Mouse (Mus musculus): ENCODE results near the gene Cmtm5.
"Not testable (repeated sequence)": the region's sequence is repeated elsewhere in the genome, so short reads cannot be mapped to it uniquely, and the experiment has no call there.

Cmtm5 gene

DNA sequence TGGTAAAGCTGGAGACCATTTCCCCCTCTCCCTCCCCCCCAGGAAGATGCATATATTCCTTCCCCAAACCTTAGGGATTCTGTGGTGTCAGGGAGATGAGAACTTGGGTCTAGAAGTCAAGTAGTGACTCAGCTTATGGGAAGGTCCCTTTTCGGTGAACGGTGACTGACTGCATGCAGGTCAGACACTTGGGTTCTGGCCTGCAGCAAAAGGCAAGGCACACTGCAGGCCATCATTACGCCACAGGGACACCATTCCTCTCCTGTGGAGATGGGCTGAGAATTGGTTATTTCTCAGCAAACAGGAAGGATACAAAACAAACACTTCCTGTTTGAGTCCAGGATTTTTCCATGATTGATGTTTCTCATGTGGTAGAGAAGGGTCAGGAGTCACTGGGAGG lies 23.1 kb downstream of the Cmtm5 start:
- no peak for DNase-seq (ENCODE audit: low spot score)

GRCm38 (mm10) chr14:54959853-54960613 lies 24.0 kb downstream of the Cmtm5 start:
- DNase-seq (ENCODE audit: low spot score) = not testable (repeated sequence)

- no peak for DNase-seq (ENCODE audit: low spot score)
These were observed 24.7 kb downstream of the Cmtm5 start for GRCm38 (mm10) chr14:54960769-54961168.

GRCm38 (mm10) chr14:54961487-54961886 lies 25.4 kb downstream of the Cmtm5 start:
- DNase-seq (ENCODE audit: low spot score) = no peak

DNA sequence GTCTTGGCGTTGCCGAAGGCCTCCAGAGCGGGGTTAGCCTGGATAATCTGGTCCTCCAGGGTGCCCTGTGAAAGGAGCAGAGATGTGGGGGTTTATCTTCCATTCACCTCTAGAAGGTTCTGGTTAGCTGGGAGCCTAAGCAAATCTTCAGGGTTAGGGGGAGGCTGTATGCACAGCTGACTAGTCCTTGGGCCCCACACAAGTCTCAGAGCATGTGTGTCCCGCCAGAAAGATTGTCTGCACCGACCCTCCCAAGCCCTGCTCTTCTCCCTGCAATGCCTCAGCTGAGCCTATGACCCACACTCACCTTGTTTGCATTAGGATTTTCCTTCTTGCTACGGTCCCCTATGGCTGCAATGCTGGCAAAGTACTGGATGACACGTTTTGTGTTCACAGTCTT lies 26.7 kb downstream of the Cmtm5 start:
- no peak for DNase-seq (ENCODE audit: low spot score)

DNA sequence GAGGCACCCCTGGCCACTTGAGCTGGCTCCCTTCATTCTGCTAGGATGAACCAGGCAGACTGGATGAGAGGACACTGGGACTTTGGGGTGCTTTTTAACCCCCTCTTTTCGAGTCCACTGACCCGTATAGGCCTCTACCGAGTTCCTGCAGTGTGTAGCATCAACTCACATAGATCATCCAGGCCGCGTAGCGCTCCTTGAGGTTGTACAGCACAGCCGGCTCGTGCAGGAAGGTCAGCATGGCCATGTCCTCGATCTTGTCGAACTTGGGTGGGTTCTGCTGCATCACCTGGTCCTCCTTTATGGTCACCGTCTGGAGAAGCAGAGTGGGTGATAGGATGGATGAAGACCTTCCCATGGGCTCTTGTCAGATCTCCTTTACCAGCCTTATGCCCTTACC lies 27.7 kb downstream of the Cmtm5 start:
- no peak for DNase-seq (ENCODE audit: low spot score)

GRCm38 (mm10) chr14:54965044-54965443 lies 29.0 kb downstream of the Cmtm5 start:
- DNase-seq (ENCODE audit: low spot score) = no peak

DNA sequence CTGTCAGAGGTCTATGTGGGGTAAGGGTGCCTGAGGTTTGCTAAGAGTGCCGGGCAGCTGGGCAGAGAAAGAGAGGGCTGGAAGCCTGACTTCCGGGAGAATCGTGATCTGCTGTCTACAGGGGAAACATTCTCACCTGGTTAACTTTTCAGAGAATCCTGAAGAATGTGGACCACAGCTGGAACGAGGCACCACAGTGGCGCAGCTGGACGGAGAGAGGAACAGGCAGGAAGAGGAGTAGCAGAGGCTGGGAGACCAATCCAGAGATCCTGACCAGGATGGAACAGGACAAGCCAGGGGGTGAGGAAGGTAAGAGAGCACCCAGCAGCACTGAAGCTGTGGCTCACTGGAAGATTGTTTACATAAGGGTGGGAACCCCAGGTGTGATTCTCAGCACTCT lies 29.6 kb downstream of the Cmtm5 start:
- no peak for DNase-seq (ENCODE audit: low spot score)

DNA sequence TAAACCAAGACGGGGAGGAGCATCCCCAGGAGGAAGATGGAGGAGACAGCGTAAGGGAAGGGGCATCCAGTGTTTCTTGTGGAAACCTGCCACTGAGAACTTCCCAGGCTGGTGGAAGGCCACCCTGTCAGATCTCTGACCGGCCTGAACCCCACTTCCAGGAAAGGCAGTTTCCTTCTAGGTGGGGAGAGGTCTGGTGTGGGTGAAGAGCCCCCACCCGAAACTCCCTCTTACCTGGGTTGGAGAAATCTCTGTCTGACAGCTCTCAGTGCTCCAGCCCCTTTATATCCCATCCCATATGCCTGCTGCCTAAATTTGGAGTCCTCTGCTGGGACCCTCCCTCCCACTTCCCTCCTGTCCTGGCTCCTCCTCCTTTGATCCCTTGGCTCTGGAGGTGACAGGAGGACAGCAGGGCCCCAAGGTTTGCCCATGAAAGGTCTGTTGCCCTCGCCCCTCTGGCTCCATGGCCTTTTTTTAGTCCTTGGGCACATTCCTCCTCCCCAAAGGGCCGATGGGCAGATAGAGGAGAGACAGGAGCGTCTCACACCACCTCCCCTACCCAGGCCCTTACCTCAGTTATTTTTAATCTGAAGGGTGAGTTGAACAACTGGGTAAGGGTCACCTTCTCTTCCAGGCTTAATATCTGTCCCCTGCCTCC lies 30.4 kb downstream of the Cmtm5 start, which contains the start of gene Myh6:
Gene Myh6 (minus strand): TSS at position 608 of the 658 bp plus-strand sequence.
- DNase-seq (ENCODE audit: low spot score) = no peak

GRCm38 (mm10) chr14:54967874-54968273 lies 31.8 kb downstream of the Cmtm5 start:
- DNase-seq (ENCODE audit: low spot score) = no peak

DNA sequence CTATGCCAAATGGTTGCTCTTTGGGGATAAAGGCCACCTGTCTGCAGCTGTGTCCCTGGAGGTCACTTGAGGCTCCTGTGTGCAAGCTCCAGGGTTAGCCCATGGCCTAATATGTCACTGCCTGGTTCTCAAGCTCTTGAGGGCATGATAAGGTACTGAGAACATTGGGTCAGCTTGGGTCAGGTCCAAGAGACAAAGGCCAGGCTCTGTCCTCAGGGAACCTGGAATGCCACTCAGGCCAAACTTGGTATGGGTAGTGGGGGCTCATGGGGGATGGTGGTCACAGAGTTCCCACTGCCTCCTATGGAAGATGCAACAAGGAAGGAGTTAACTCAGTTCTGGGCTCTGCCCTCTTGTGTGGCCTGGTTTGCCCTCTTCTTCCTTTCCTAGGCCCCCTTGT lies 32.3 kb downstream of the Cmtm5 start:
- DNase-seq (ENCODE audit: low spot score) = no peak

DNA sequence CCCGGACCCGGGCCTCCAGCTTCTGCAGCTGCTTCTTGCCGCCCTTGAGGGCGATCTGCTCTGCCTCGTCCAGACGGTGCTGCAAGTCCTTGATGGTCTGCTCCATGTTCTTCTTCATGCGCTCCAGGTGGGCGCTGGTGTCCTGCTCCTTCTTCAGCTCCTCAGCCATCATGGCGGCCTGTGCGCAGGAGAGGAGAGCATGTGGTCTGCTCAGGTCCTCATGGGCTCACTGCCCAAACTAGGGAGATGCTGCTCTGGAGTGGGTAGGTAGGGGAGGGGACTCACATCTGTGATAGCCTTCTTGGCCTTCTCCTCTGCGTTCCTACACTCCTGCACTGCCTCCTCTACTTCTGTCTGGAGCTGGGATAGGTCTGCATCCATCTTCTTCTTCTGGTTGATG lies 36.7 kb downstream of the Cmtm5 start:
- not testable (repeated sequence) for DNase-seq (ENCODE audit: low spot score)

- DNase-seq (ENCODE audit: low spot score) = no peak
These were observed 38.2 kb downstream of the Cmtm5 start for GRCm38 (mm10) chr14:54974068-54974791.

DNA sequence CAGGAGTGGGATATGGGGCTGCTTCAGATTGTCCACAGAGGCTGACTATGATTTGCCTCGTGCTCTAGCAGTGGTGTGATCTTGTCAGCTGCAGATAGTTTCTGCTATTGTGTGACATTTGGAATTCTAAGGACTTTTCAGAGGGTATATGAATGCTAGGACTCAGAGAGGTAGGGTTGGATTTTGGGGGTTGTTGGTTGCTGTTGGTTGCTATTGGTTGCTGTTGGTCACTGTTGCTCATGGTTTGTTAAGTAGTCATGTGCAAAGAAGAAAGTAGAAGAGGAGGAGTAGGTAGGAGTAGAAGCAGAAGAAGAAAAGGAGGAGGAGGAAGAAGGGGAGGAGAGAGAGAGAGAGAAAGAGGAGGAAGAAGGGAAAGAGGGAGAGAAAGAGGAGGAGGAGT lies 40.6 kb downstream of the Cmtm5 start, which contains the start of gene Gm17428:
Gene Gm17428 (plus strand): TSS at position 301 of the 400 bp plus-strand sequence.
- no peak for DNase-seq (ENCODE audit: low spot score)

DNA sequence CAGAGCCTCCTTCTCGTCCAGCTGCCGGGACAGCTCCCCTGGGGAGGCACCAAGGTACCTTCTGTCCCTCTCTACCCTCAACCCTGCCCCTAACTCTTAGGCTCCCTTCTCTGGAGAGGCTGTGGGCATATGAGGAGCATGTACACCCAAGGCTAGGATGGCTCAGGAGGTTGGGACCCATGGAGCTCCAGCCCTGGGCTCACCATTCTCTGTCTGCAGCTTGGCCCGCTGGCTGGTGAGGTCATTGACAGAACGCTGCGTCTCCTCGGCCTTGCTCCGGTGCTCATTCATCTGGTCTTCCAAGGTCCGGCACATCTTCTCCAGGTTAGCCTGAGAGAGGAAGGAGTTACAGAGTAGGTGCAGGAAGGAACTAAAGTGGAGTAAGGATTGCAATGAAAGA lies 42.6 kb downstream of the Cmtm5 start:
- no peak for DNase-seq (ENCODE audit: low spot score)

DNA sequence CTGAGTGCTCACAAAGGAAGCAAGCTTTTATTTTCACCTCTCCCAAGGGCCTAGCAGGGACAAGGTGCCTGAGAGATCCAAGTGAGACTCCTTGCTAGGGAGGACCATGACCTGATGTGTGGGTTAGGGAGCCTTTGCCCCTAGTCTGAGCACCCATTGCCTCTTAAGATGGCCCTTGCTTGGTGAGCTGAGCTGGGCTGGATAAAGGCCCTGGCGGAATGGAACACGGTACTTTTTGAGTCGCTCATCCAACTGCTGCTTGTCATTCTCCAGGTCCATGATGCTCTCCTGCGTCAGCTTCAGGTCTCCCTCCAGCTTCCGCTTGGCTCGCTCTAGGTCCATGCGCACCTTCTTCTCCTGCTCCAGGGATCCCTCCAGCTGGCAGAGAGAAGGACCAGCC lies 45.9 kb downstream of the Cmtm5 start:
- DNase-seq (ENCODE audit: low spot score) = no peak

DNA sequence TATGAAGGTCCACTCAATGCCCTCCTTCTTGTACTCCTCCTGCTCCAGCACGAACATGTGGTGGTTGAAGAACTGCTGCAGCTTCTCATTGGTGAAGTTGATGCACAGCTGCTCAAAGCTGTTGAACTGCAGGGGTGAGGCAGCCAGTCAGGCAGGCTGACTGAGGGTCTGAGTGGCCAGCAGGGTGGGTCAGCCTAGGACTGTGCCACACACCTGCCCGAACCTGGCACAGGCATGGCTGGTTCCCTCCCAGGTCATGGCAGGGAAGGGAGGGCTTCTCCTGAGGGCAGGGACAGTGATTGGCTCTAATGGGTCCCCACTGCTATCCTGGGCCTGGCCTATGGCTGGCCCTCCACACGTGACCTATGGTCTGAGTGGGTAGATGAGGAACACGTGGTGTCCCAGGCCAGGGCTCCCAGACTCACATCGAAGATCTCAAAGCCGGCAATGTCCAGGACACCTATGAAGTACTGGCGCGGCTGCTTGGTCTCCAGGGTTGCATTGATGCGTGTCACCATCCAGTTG lies 52.4 kb downstream of the Cmtm5 start:
- not testable (repeated sequence) for DNase-seq (ENCODE audit: low spot score)
